Mouse (Mus musculus): Measurements from ENCODE around the gene Olfr1291-ps1. TPM values are rescaled to one million over a fixed set of nuclear protein-coding genes. Genes with fewer than 3 reads are reported as not detected.

The Olfr1291-ps1 gene
- total RNA-seq (2015) (not detected in 2 replicates), total RNA-seq (2017) (not detected in 2 replicates)

GRCm38 (mm10) chr2:111496880-111497279 is at the start of gene Olfr1291-ps1:
Olfr1291-ps1 (plus strand) TSS chr2:111497180.
- ATAC-seq (ENCODE audit: poor library complexity, severe bottlenecking), result no peak

DNA sequence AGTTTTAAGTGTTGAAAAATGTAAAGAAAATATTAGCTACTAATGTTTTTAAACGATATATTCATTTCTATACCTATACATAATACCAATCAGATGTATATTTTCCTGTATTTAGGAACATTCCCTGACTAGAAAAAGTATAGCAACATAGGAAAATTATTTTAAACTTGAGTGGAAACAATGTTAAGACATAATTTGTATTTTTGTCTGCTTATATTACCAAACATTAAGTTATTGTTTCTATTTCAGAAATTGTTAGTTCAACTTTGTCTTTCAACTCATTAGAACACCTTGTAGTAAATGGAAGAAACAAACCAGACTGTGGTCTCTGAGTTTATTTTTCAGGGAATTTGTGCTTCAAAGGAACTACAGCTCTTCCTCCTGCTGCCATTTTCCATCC is 48.1 kb upstream of the Olfr1291-ps1 start, which contains the start of gene Olfr1287:
Gene Olfr1287, plus strand, starts transcription at position 301 of the 400 bp plus-strand sequence.
- no peak for ATAC-seq (ENCODE audit: poor library complexity, severe bottlenecking)

GRCm38 (mm10) chr2:111473801-111474200 is 23.2 kb upstream of the Olfr1291-ps1 start, which contains the start of gene Olfr1288:
Olfr1288 (plus strand) TSS chr2:111474101.
- ATAC-seq (ENCODE audit: poor library complexity, severe bottlenecking), result no peak

GRCm38 (mm10) chr2:111480519-111480918 is 16.5 kb upstream of the Olfr1291-ps1 start, which contains the start of gene Olfr1289:
Olfr1289 (plus strand) TSS chr2:111480819.
- no peak for ATAC-seq (ENCODE audit: poor library complexity, severe bottlenecking)

- no peak for ATAC-seq (ENCODE audit: poor library complexity, severe bottlenecking)
Measured at GRCm38 (mm10) chr2:111493729-111494128, 3.3 kb upstream of the Olfr1291-ps1 start, which contains the start of gene Olfr1290. Olfr1290 (minus strand) TSS chr2:111493829.

DNA sequence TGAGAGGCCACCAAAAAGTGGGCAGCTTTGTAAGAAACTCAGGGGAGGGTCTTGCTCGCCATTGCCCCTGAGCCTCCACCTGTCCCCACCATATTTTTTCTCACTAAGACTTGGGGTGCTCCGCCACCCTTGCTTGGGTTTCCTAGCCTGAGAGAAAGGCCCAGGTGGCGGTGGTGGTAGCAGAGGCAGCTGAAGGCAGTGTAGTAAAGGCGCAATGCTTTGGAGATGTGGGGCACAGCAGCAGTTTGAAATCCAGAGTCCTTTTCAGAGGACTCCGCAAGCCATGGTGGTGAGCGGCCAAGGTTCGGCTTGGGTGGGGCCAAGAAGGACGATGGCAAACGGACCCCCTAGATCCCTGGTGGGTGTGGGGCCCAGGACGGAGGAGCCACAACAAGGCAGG is 20.5 kb downstream of the Olfr1291-ps1 start:
- ATAC-seq (ENCODE audit: poor library complexity, severe bottlenecking), result no peak

GRCm38 (mm10) chr2:111524903-111525302 is 27.9 kb downstream of the Olfr1291-ps1 start, which contains the start of gene Olfr1293-ps:
Olfr1293-ps (plus strand) TSS chr2:111525203.
- ATAC-seq (ENCODE audit: poor library complexity, severe bottlenecking), result no peak

- ATAC-seq (ENCODE audit: poor library complexity, severe bottlenecking), result no peak
Measured at GRCm38 (mm10) chr2:111540191-111540590, 43.2 kb downstream of the Olfr1291-ps1 start, which contains the start of gene Olfr1294. Olfr1294 (minus strand) TSS chr2:111540291.

Other genes with a start within 250 kb of the Olfr1291-ps1 start
- not detected in 2 replicates for gene Olfr1276, start 242.7 kb upstream of the Olfr1291-ps1 start, total RNA-seq (2015)
- gene Olfr1276, start 242.7 kb upstream of the Olfr1291-ps1 start, total RNA-seq (2017), result not detected in 2 replicates
- not detected in 2 replicates for gene Olfr1277, start 223.1 kb upstream of the Olfr1291-ps1 start, total RNA-seq (2015)
- not detected in 2 replicates for gene Olfr1277, start 223.1 kb upstream of the Olfr1291-ps1 start, total RNA-seq (2017)
- not detected in 2 replicates for gene Olfr1278, start 207.0 kb upstream of the Olfr1291-ps1 start, total RNA-seq (2015)
- gene Olfr1278, start 207.0 kb upstream of the Olfr1291-ps1 start, total RNA-seq (2017), result not detected in 2 replicates
- gene Olfr1279, start 196.5 kb upstream of the Olfr1291-ps1 start, total RNA-seq (2015), result not detected in 2 replicates
- not detected in 2 replicates for gene Olfr1279, start 196.5 kb upstream of the Olfr1291-ps1 start, total RNA-seq (2017)
- not detected in 2 replicates for gene Olfr1280, start 183.2 kb upstream of the Olfr1291-ps1 start, total RNA-seq (2015)
- gene Olfr1280, start 183.2 kb upstream of the Olfr1291-ps1 start, total RNA-seq (2017), result not detected in 2 replicates
- not detected in 2 replicates for gene Olfr1281, start 170.7 kb upstream of the Olfr1291-ps1 start, total RNA-seq (2015)
- gene Olfr1281, start 170.7 kb upstream of the Olfr1291-ps1 start, total RNA-seq (2017), result not detected in 2 replicates
- gene Olfr1282, start 161.1 kb upstream of the Olfr1291-ps1 start, total RNA-seq (2015), result not detected in 2 replicates
- gene Olfr1282, start 161.1 kb upstream of the Olfr1291-ps1 start, total RNA-seq (2017), result not detected in 2 replicates
- not detected in 2 replicates for gene Olfr1283, start 130.4 kb upstream of the Olfr1291-ps1 start, total RNA-seq (2015)
- not detected in 2 replicates for gene Olfr1283, start 130.4 kb upstream of the Olfr1291-ps1 start, total RNA-seq (2017)
- gene Olfr1284, start 121.7 kb upstream of the Olfr1291-ps1 start, total RNA-seq (2015), result not detected in 2 replicates
- not detected in 2 replicates for gene Olfr1284, start 121.7 kb upstream of the Olfr1291-ps1 start, total RNA-seq (2017)
- not detected in 2 replicates for gene Olfr1286, start 74.1 kb upstream of the Olfr1291-ps1 start, total RNA-seq (2015)
- 0.18 TPM in 1 of 2 replicates, not detected in the other for gene Olfr1286, start 74.1 kb upstream of the Olfr1291-ps1 start, total RNA-seq (2017)
- not detected in 2 replicates for gene Olfr1287, start 48.0 kb upstream of the Olfr1291-ps1 start, total RNA-seq (2015)
- not detected in 2 replicates for gene Olfr1287, start 48.0 kb upstream of the Olfr1291-ps1 start, total RNA-seq (2017)
- not detected in 2 replicates for gene Olfr1288, start 23.1 kb upstream of the Olfr1291-ps1 start, total RNA-seq (2015)
- not detected in 2 replicates for gene Olfr1288, start 23.1 kb upstream of the Olfr1291-ps1 start, total RNA-seq (2017)
- not detected in 2 replicates for gene Olfr1289, start 16.4 kb upstream of the Olfr1291-ps1 start, total RNA-seq (2015)
- not detected in 2 replicates for gene Olfr1289, start 16.4 kb upstream of the Olfr1291-ps1 start, total RNA-seq (2017)
- not detected in 2 replicates for gene Olfr1290, start 3.4 kb upstream of the Olfr1291-ps1 start, total RNA-seq (2015)
- gene Olfr1290, start 3.4 kb upstream of the Olfr1291-ps1 start, total RNA-seq (2017), result not detected in 2 replicates
- gene Olfr1293-ps, start 28.0 kb downstream of the Olfr1291-ps1 start, total RNA-seq (2015), result not detected in 2 replicates
- gene Olfr1293-ps, start 28.0 kb downstream of the Olfr1291-ps1 start, total RNA-seq (2017), result not detected in 2 replicates
- gene Olfr1294, start 43.1 kb downstream of the Olfr1291-ps1 start, total RNA-seq (2015), result not detected in 2 replicates
- gene Olfr1294, start 43.1 kb downstream of the Olfr1291-ps1 start, total RNA-seq (2017), result not detected in 2 replicates
- not detected in 2 replicates for gene Olfr1295, start 72.5 kb downstream of the Olfr1291-ps1 start, total RNA-seq (2015)
- not detected in 2 replicates for gene Olfr1295, start 72.5 kb downstream of the Olfr1291-ps1 start, total RNA-seq (2017)
- not detected in 2 replicates for gene Olfr1297, start 129.3 kb downstream of the Olfr1291-ps1 start, total RNA-seq (2015)
- gene Olfr1297, start 129.3 kb downstream of the Olfr1291-ps1 start, total RNA-seq (2017), result not detected in 2 replicates
- not detected in 2 replicates for gene Olfr1298, start 152.0 kb downstream of the Olfr1291-ps1 start, total RNA-seq (2015)
- not detected in 2 replicates for gene Olfr1298, start 152.0 kb downstream of the Olfr1291-ps1 start, total RNA-seq (2017)
- not detected in 2 replicates for gene Olfr1299, start 164.2 kb downstream of the Olfr1291-ps1 start, total RNA-seq (2015)
- not detected in 2 replicates for gene Olfr1299, start 164.2 kb downstream of the Olfr1291-ps1 start, total RNA-seq (2017)

Measured in megakaryocyte, adult 5-6 weeks (primary cell).